Mouse (Mus musculus): ENCODE measurements around the gene Gm17482.

GRCm38 (mm10) chr6:115241131-115241699 lies 14.1 kb downstream of the Gm17482 start:
- TF ChIP-seq CTCF (IDR thresholded peaks at IDR 0.05; ENCODE audit: low read depth) (no peak), EP300 (IDR thresholded peaks at IDR 0.05; ENCODE audit: low read depth) (no peak)

Data from liver, postnatal 0 days (tissue).